Mouse (Mus musculus): Measurements from ENCODE around the gene 2010300C02Rik. TPM values are rescaled to one million over a fixed set of nuclear protein-coding genes. Genes with fewer than 3 reads are reported as not detected.

Gene 2010300C02Rik
- total RNA-seq, 2 experiments from 2014 or later = 4.6 to 6.1 TPM

- no peak for DNase-seq (ENCODE audit: low spot score in 2 of 2)
Observed at GRCm38 (mm10) chr1:37583795-37584464, 136.0 kb downstream of the 2010300C02Rik start.

GRCm38 (mm10) chr1:37583167-37583566 lies 136.7 kb downstream of the 2010300C02Rik start:
- no peak for DNase-seq (ENCODE audit: low spot score in 2 of 2)

- no peak for DNase-seq (ENCODE audit: low spot score in 2 of 2)
Observed at GRCm38 (mm10) chr1:37579686-37580085, 140.2 kb downstream of the 2010300C02Rik start.

- DNase-seq (ENCODE audit: low spot score in 2 of 2) = no peak
Observed at GRCm38 (mm10) chr1:37572528-37573272, 147.2 kb downstream of the 2010300C02Rik start.

- DNase-seq (ENCODE audit: low spot score in 2 of 2) = no peak
Observed at GRCm38 (mm10) chr1:37568379-37568778, 151.5 kb downstream of the 2010300C02Rik start.

- no peak for DNase-seq (ENCODE audit: low spot score in 2 of 2)
Observed at GRCm38 (mm10) chr1:37566754-37567153, 153.1 kb downstream of the 2010300C02Rik start.

- DNase-seq (ENCODE audit: low spot score in 2 of 2) = no peak
Observed at GRCm38 (mm10) chr1:37566344-37566743, 153.5 kb downstream of the 2010300C02Rik start.

GRCm38 (mm10) chr1:37565396-37565795 lies 154.5 kb downstream of the 2010300C02Rik start:
- no peak for DNase-seq (ENCODE audit: low spot score in 2 of 2)

- no peak for DNase-seq (ENCODE audit: low spot score in 2 of 2)
Observed at GRCm38 (mm10) chr1:37561955-37562354, 157.9 kb downstream of the 2010300C02Rik start.

Other genes starting within 250 kb of the 2010300C02Rik start
- gene Mgat4a, start 179.1 kb downstream of the 2010300C02Rik start, total RNA-seq (2021) = 10 to 100 TPM in 1 of 2 experiments, 1 to 10 TPM in 1; 7.9 to 12.6 TPM
- gene Tsga10, start 146.3 kb upstream of the 2010300C02Rik start, total RNA-seq (2021) = 1 to 10 TPM; 4.6 to 5.9 TPM
- gene Lipt1, start 151.7 kb upstream of the 2010300C02Rik start, total RNA-seq (2021) = 10 to 100 TPM; 13.4 to 14.6 TPM
- 10 to 100 TPM; 22.7 to 23.6 TPM for gene Mitd1, start 170.3 kb upstream of the 2010300C02Rik start, total RNA-seq (2021)
- gene Mrpl30, start 170.4 kb upstream of the 2010300C02Rik start, total RNA-seq (2021) = 100 to 1,000 TPM; 184 to 212 TPM
- gene Lyg2, start 196.4 kb upstream of the 2010300C02Rik start, total RNA-seq (2021) = not detected
- not detected for gene Lyg1, start 237.7 kb upstream of the 2010300C02Rik start, total RNA-seq (2021)